Mouse (Mus musculus) midbrain, embryonic 10.5 days (tissue): ENCODE measurements at regions not wholly inside any gene's neighbourhood (a gene's known extent, or its start where the extent isn't known, plus 50 kb on each side); places are given as distances from the start of the nearest gene placed in this dataset.
A peak's percentile ranks its signal among the peaks of the same experiment; 100 is the strongest.
"Not testable (repeated sequence)": the region's sequence is repeated elsewhere in the genome, so short reads cannot be mapped to it uniquely, and the experiment has no call there.

ENCODE experiments used
- DNase-seq: peaks from one replicate; pipeline ENCODE4 v3.0.0-alpha.2; 2017; ENCODE audit warnings: low spot score
- H3K27ac ChIP-seq: fragments of 300-500 bp; sonication (generic); replicated peaks from 2 replicates; pipeline ENCODE4 v1.5.1; 2016; ENCODE audit warnings: mild to moderate bottlenecking
- H3K27me3 ChIP-seq: fragments of 300-500 bp; sonication (generic); 2 replicates; pipeline ENCODE4 v1.6.1; 2016; ENCODE audit warnings: low read depth, mild to moderate bottlenecking; ENCODE audit not compliant: poor library complexity, severe bottlenecking
- H3K36me3 ChIP-seq: fragments of 300-500 bp; sonication (generic); 2 replicates; pipeline ENCODE4 v1.6.1; 2016; ENCODE audit warnings: mild to moderate bottlenecking, moderate library complexity
- H3K4me1 ChIP-seq: fragments of 300-500 bp; sonication (generic); 2 replicates; pipeline ENCODE4 v1.6.1; 2016
- H3K4me3 ChIP-seq: fragments of 300-500 bp; sonication (generic); 2 replicates; pipeline ENCODE4 v1.5.1; 2016; ENCODE audit warnings: mild to moderate bottlenecking, moderate library complexity
- H3K9me3 ChIP-seq: fragments of 300-500 bp; sonication (generic); replicated peaks from 2 replicates; pipeline ENCODE4 v1.6.1; 2016; ENCODE audit warnings: mild to moderate bottlenecking
- WGBS: fragments of 180-500 bp; shearing (Covaris S2); methylation state at CpG from one replicate; pipeline ENCODE4 v1.1.7; 2016; 5-methylcytosine and 5-hydroxymethylcytosine counted together

DNA sequence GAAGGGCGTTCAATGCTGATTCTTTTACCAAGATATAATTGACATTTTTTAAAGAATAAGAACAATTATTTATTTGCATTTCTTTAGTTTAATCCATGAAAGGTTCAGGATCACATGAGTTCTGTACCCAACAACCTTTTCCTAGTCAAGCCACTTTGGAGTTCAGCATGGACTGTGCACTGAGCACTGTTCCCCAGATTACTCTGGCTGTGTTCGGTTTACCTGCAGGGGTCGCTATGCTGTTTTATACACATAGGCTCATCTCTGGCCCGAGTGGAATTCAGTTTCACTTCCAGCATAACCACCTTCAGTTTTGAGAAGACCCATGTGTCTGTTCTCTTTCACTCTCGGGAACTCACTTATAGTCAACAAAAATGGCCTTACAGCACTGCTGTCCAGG is 93.5 kb upstream of the Smarcad1 start:
- WGBS, result 80% methylated on average over 5 of the region's 5 CpGs
- not testable (repeated sequence) for H3K9me3 ChIP-seq, H3K27ac ChIP-seq, H3K4me1 ChIP-seq, H3K36me3 ChIP-seq, H3K4me3 ChIP-seq, DNase-seq, H3K27me3 ChIP-seq

- Histone ChIP-seq H3K36me3 (no peaks in the 10 kb centered on the region), H3K27ac (no peak overlapping the region), H3K4me3 (no peak overlapping the region), H3K4me1 (peaks cover 17% of the 10 kb centered on the region), H3K9me3 (no peaks in the 10 kb centered on the region), H3K27me3 (no peaks in the 10 kb centered on the region)
- WGBS, result 77% methylated on average over 16 of the region's 16 CpGs
- no peak for DNase-seq
These were observed 80.5 kb upstream of the Smarcad1 start for GRCm38 (mm10) chr6:64961608-64962486.

DNA sequence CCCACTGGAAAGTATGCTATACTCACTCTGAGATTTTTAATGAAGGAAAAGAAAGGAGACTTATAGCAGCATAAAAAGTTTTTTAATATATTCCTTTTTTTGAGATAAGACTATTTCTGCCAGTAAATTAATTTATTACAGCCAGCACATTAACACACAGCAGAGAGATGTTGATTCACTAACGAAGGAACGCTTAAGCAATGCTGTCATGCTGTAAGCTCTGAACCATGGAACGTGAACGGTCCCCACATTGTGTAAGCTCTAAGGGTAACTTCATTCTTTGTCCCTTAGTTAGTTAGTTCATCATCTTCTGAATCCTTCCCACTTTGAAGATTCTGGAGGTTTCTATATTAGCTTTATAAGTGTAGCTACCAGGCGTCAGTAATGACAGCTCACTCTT is 79.8 kb upstream of the Smarcad1 start:
- H3K36me3 ChIP-seq, result no peaks in the 10 kb centered on the region
- peaks cover 17% of the 10 kb centered on the region for H3K4me1 ChIP-seq
- DNase-seq, result no peak
- 67% methylated on average over 5 of the region's 5 CpGs for WGBS
- H3K27me3 ChIP-seq, result no peaks in the 10 kb centered on the region
- H3K9me3 ChIP-seq, result no peaks in the 10 kb centered on the region
- H3K27ac ChIP-seq, result no peak overlapping the region
- H3K4me3 ChIP-seq, result no peak overlapping the region

- WGBS, result 85% methylated on average over 6 of the region's 6 CpGs
- DNase-seq, result no peak
- Histone ChIP-seq H3K36me3 (no peaks in the 10 kb centered on the region), H3K4me3 (no peak overlapping the region), H3K4me1 (peaks cover 17% of the 10 kb centered on the region), H3K27ac (no peak overlapping the region), H3K27me3 (no peaks in the 10 kb centered on the region), H3K9me3 (no peaks in the 10 kb centered on the region)
These were observed 77.7 kb upstream of the Smarcad1 start for GRCm38 (mm10) chr6:64964664-64965063.

GRCm38 (mm10) chr6:64965203-64965602 is 77.2 kb upstream of the Smarcad1 start:
- H3K4me1 ChIP-seq, result peaks cover 17% of the 10 kb centered on the region
- 93% methylated on average over 1 of the region's 1 CpGs for WGBS
- H3K36me3 ChIP-seq, result no peaks in the 10 kb centered on the region
- DNase-seq, result no peak
- H3K27ac ChIP-seq, result no peak overlapping the region
- H3K9me3 ChIP-seq, result no peaks in the 10 kb centered on the region
- H3K4me3 ChIP-seq, result no peak overlapping the region
- no peaks in the 10 kb centered on the region for H3K27me3 ChIP-seq

DNA sequence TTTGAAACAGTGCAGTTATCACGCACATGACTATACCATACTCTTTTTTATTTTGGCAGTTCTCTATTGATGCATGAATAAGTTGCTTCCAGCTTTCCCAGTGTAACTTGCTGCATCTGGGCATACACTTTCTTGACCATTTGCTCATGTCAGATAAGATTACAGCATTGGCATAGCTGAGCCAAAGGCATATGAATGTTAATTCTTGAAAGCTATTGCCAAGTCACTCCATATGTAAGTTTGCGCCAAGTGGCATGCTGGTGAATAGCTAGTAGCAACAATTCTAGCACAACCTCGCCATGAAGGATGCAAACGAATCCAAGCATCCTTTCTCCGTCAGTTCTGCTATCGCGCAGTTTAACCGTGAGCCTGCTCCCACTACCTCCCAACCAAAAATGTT is 72.2 kb upstream of the Smarcad1 start:
- no peaks in the 10 kb centered on the region for H3K4me1 ChIP-seq
- no peaks in the 10 kb centered on the region for H3K36me3 ChIP-seq
- no peak for DNase-seq
- H3K27ac ChIP-seq, result no peak overlapping the region
- no peak overlapping the region for H3K4me3 ChIP-seq
- H3K27me3 ChIP-seq, result no peaks in the 10 kb centered on the region
- H3K9me3 ChIP-seq, result no peaks in the 10 kb centered on the region
- 87% methylated on average over 8 of the region's 8 CpGs for WGBS

GRCm38 (mm10) chr6:64973968-64974367 is 68.4 kb upstream of the Smarcad1 start:
- DNase-seq, result peak; percentile 26
- no peak overlapping the region for H3K27ac ChIP-seq
- 44% methylated on average over 2 of the region's 2 CpGs for WGBS
- H3K4me1 ChIP-seq, result no peaks in the 10 kb centered on the region
- no peaks in the 10 kb centered on the region for H3K9me3 ChIP-seq
- no peaks in the 10 kb centered on the region for H3K36me3 ChIP-seq
- no peak overlapping the region for H3K4me3 ChIP-seq
- no peaks in the 10 kb centered on the region for H3K27me3 ChIP-seq

- not testable (repeated sequence) for H3K9me3 ChIP-seq, H3K4me3 ChIP-seq, H3K27ac ChIP-seq, H3K4me1 ChIP-seq, H3K36me3 ChIP-seq, DNase-seq, H3K27me3 ChIP-seq
- 90% methylated on average over 1 of the region's 1 CpGs for WGBS
These were observed 67.9 kb upstream of the Smarcad1 start for GRCm38 (mm10) chr6:64974453-64974852.

DNA sequence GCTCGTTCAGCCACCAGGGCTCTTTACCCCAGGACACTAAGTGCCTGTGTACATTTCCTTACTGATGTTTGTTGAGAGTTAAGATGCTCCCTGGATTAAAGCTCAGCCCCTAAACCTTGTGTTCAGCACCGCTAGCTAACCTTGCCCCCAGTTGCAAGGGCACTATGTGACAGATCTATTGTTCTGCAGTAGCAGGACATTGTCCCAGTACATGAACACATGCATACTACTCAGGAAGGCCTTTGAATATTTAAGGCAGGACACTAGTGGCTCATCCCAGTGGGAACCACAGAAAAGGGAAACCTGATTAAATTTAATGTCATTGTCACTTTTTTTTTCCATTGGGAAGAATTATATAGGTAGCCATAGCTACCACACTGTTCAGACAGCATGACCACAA is 60.3 kb upstream of the Smarcad1 start:
- Histone ChIP-seq H3K9me3 (no peaks in the 10 kb centered on the region), H3K4me1 (peaks cover 6% of the 10 kb centered on the region), H3K4me3 (no peak overlapping the region), H3K36me3 (no peaks in the 10 kb centered on the region), H3K27me3 (no peaks in the 10 kb centered on the region), H3K27ac (no peak overlapping the region)
- DNase-seq, result no peak
- 22% methylated on average over 2 of the region's 2 CpGs for WGBS
